Mouse (Mus musculus) kidney, embryonic 15.5 days (tissue): Measurements from ENCODE around the gene Tbl1x. TPM values are rescaled to one million over a fixed set of nuclear protein-coding genes. Genes with fewer than 3 reads are reported as not detected.

Source experiments
- ATAC-seq: fragments of 200-750 bp; cut with Nextera tagmentation; replicated peaks from 2 replicates; pipeline ENCODE4 v1.8.0; 2017; ENCODE audit warnings: moderate TSS enrichment; ENCODE audit not compliant: low FRiP score
- H3K27ac ChIP-seq: fragments of 300-500 bp; sonication (generic); 2 replicates; pipeline ENCODE4 v1.5.1; 2015; ENCODE audit warnings: mild to moderate bottlenecking, inconsistent platforms
- H3K27me3 ChIP-seq: fragments of 300-500 bp; sonication (generic); 2 replicates; pipeline ENCODE4 v1.6.1; 2015; ENCODE audit warnings: inconsistent platforms
- H3K36me3 ChIP-seq: fragments of 300-500 bp; sonication (generic); 2 replicates; pipeline ENCODE4 v1.6.1; 2015; ENCODE audit warnings: inconsistent platforms
- H3K4me1 ChIP-seq: fragments of 300-500 bp; sonication (generic); 2 replicates; pipeline ENCODE4 v1.6.1; 2015; ENCODE audit warnings: inconsistent platforms
- H3K4me2 ChIP-seq: fragments of 300-500 bp; sonication (generic); 2 replicates; pipeline ENCODE4 v1.6.1; 2015; ENCODE audit warnings: moderate library complexity, mild to moderate bottlenecking, inconsistent platforms
- H3K4me3 ChIP-seq: fragments of 300-500 bp; sonication (generic); replicated peaks from 2 replicates; pipeline ENCODE4 v1.5.1; 2015; ENCODE audit warnings: mild to moderate bottlenecking, inconsistent platforms
- H3K9ac ChIP-seq: fragments of 300-500 bp; sonication (generic); 2 replicates; pipeline ENCODE4 v1.6.1; 2015; ENCODE audit warnings: mild to moderate bottlenecking, inconsistent platforms
- H3K9me3 ChIP-seq: fragments of 300-500 bp; sonication (generic); replicated peaks from 2 replicates; pipeline ENCODE4 v1.6.1; 2016; ENCODE audit warnings: inconsistent platforms
- WGBS: fragments of 180-500 bp; shearing (Covaris S2); methylation state at CpG from one replicate; pipeline ENCODE4 v1.1.7; 2015; ENCODE audit warnings: mixed read lengths; 5-methylcytosine and 5-hydroxymethylcytosine counted together
- polyA plus RNA-seq: library from polyadenylated mRNA; unstranded; fragments of >200 nt; fragmentation: Nextera tagmentation; extraction: Ambion mirVana; gene quantifications from 2 replicates; pipeline ENCODE4 v1.2.1, GENCODE M21; 2015

The Tbl1x gene
- 73.8 and 76.1 TPM in 2 replicates for polyA plus RNA-seq

DNA sequence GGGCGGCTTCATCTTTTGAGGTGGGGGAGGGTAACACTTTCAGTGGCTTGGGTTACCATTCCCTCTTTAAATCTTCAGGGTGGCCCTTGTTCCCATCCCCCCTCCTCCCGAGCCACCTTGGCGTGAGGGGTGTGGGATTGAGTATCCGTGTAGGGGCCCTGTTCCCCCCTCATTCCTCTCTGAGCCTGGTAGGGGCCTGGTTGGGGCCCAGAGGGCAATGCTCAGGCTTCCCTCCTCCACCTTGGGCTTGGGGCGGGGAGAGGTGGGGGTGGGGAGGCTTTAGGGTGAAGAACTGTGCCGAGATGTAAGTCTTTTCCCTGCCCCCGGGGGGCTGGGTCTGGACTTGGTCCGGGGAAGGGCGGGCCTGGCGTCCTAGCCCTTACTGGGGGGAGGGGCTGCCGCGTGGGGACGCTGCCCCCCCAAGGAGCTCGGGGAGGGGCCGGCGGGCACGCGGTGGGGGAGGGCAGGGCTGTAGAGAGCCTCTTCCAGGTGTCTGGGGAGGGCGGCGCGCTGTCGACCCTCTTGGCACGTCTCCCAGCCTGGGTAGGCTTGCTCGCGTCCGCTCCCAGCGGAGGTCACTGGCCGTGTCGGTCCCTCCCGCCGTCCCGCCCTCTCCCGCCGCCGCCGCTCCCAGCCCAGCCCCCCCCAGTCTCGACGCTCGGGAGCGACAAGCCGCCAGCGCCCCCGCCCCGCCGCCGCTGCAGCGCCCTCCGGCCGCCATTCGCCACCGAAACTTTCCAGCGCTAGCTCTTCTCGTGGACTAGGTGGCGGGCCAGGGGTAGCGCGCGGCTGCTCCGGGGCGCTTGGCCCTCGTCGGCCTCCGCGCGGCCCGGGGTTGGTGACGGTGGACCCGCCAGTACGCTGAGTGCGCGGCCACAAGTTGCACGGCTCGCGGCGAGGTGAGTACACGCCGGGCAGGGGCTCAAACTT lies at the start of gene Tbl1x:
Tbl1x (plus strand) TSS at position 643 of the 930 bp plus-strand sequence.
- peaks cover 18% of the 10 kb centered on the region for H3K4me1 ChIP-seq
- H3K4me2 ChIP-seq, result peak within 1 kb of the TSS; percentile 59
- H3K27ac ChIP-seq, result peak within 1 kb of the TSS; percentile 96
- peak within 1 kb of the TSS; percentile 77 for H3K9ac ChIP-seq
- no peaks in the 10 kb centered on the region for H3K36me3 ChIP-seq
- no peaks in the 10 kb centered on the region for H3K27me3 ChIP-seq
- H3K4me3 ChIP-seq, result peak within 1 kb of the TSS; percentile 67
- 28% methylated on average over 40 of the region's 76 CpGs for WGBS
- ATAC-seq, result peak; percentile 89
- H3K9me3 ChIP-seq, result no peaks in the 10 kb centered on the region

DNA sequence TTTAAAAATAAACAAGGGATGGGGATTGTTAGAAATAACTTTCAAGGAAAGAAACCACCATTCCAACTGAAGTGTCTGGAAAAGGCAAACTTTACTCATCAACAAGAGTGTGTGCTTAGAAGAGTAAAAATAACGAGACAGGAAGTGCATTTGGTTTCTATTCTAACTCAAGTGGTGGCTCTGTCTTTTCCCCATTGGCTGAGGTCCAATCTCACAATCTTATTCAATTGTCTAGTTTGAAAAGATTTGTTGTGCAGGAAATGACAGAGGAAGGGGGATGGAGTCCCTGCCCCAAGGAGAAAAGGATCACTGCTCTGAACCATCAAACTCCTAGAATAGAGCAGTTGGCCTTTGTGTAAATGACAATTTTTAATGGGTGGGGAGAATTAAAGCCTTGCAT lies 41.6 kb upstream of the Tbl1x start:
- Histone ChIP-seq H3K4me2 (no peak overlapping the region), H3K27ac (no peak overlapping the region), H3K27me3 (no peaks in the 10 kb centered on the region), H3K36me3 (no peaks in the 10 kb centered on the region), H3K4me3 (no peak overlapping the region), H3K4me1 (no peaks in the 10 kb centered on the region), H3K9me3 (no peaks in the 10 kb centered on the region), H3K9ac (no peak overlapping the region)
- ATAC-seq, result no peak
- WGBS, result 53% methylated on average over 1 of the region's 1 CpGs

DNA sequence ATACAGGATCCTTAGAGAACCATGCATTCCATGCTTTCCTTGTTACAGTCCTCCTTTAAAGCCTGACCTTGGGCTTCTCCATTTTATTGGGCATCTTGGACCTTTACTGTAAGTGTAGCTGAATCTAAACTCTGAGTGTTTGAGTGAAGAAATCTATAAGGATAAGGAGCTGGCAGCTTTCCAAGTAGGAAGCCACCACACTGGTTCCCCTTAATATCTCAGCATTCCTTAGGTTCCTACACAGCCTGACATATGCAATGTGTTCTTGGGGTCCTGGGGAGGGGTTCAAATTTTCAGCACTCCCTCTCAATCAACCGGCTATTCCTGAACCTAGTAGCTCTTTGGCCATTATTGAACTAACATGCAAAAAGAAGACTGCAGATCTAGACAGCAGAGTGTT lies 38.0 kb upstream of the Tbl1x start:
- Histone ChIP-seq H3K9ac (no peak overlapping the region), H3K36me3 (no peaks in the 10 kb centered on the region), H3K27me3 (no peaks in the 10 kb centered on the region), H3K4me2 (no peak overlapping the region), H3K9me3 (no peaks in the 10 kb centered on the region), H3K4me3 (no peak overlapping the region), H3K27ac (no peak overlapping the region), H3K4me1 (no peaks in the 10 kb centered on the region)
- WGBS, result 86% methylated on average over 1 of the region's 1 CpGs
- ATAC-seq, result no peak

DNA sequence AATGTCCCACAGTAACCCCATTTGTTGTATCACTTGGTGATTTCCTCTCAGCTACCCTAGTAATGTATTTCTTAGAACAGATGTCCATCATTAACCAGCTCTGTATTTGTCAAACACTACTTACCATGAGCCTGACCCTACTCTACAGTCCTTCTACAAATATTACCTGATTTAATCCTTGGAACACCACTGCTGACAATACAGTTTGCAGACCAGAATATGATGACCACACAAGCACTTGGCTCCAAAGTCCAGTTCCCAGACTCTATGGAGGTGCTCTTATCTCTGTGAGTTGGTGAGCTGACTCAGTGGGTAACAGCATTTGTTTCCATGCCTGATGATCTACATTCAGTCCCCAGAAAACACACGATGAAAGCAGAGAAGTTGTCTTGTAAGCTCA lies 37.3 kb upstream of the Tbl1x start:
- no peak overlapping the region for H3K9ac ChIP-seq
- no peaks in the 10 kb centered on the region for H3K27me3 ChIP-seq
- 45% methylated on average over 1 of the region's 1 CpGs for WGBS
- no peaks in the 10 kb centered on the region for H3K4me1 ChIP-seq
- no peak overlapping the region for H3K4me3 ChIP-seq
- no peak overlapping the region for H3K4me2 ChIP-seq
- no peak overlapping the region for H3K27ac ChIP-seq
- H3K36me3 ChIP-seq, result no peaks in the 10 kb centered on the region
- no peaks in the 10 kb centered on the region for H3K9me3 ChIP-seq
- ATAC-seq, result no peak

DNA sequence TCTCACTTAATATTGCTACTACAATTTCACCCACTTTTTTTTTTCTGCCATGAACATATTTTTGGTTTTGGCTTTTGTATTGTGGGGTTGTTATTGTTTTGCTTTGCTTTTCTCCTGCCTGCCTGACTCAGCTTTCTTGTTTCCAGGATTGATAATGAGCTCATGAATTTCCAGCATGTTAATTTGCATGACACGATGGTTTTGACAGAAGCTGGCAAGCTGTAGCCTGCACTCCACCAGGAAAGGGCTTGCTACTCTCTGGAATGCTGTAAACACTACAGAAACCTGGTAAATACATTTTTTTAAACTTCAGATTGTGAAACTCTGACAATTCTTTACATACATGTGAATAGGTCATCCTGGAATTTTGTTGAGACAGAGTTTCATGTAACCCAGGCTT lies 36.3 kb upstream of the Tbl1x start:
- H3K4me3 ChIP-seq, result no peak overlapping the region
- no peaks in the 10 kb centered on the region for H3K27me3 ChIP-seq
- no peaks in the 10 kb centered on the region for H3K4me1 ChIP-seq
- no peak overlapping the region for H3K4me2 ChIP-seq
- ATAC-seq, result no peak
- no peaks in the 10 kb centered on the region for H3K9me3 ChIP-seq
- H3K9ac ChIP-seq, result no peak overlapping the region
- H3K36me3 ChIP-seq, result no peaks in the 10 kb centered on the region
- 24% methylated on average over 1 of the region's 1 CpGs for WGBS
- no peak overlapping the region for H3K27ac ChIP-seq

DNA sequence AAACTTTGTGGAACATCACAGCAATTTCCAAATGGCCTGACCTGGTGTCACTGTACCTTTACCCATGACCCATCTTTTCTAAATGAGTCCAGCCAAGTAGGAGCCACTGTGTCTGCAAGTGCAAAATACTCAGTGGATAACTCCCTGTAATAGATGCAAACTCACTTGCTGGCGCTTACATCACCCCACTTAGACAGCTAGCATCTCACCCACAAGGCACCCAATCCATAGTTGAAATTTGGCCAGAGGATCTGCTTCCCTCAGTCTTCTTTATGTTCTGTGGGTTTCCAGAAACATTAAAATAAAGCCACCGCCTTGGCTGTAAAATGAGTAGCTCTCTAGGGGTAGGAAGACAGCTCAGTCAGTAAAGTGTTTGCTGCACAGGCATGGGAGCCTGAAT lies 33.3 kb upstream of the Tbl1x start:
- Histone ChIP-seq H3K27me3 (no peaks in the 10 kb centered on the region), H3K4me3 (no peak overlapping the region), H3K9ac (no peak overlapping the region), H3K9me3 (no peaks in the 10 kb centered on the region), H3K4me1 (no peaks in the 10 kb centered on the region), H3K27ac (no peak overlapping the region), H3K4me2 (no peak overlapping the region), H3K36me3 (no peaks in the 10 kb centered on the region)
- no peak for ATAC-seq
- WGBS, result 70% methylated on average over 2 of the region's 2 CpGs

DNA sequence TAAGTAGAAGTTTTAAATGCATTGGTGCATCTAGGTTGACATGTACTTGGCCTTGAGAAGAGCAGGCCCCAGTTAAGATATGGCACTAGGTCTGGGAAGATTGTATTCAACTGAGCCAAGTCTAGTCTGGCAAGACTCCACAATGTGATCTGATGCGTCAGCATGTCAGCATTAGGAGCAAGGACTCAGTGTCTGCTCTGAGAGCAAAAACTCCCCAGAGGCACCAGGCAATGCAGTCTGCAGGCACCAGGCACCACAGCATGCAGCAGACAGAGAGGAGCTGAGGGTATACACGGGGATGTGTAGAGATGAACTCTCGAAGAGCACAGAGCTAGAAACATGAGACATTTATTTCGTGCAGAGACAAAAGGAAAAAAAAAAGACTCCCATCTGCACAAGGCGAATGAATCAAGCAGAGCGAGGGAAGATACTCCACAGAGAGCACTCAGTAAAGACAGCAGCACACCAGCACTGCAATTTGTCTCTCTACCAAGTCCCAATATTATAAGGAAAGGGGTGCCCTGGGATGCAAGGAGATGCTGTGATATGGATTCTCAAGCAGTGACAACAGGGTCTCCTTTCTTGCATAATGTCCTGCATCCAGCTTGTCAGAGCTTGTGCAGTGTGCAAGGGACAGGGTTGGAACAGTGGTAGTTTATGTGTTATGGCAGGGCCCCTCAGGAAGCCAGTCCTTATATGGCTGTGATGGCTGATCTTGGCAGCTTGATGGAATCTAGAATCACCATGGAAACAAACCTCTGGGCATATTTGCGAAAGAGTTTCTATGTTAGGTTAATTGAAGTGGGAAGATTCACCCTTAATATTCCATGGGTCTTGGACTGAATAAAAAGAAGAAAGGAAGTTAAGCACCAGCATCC lies 22.7 kb upstream of the Tbl1x start:
- ATAC-seq, result no peak

DNA sequence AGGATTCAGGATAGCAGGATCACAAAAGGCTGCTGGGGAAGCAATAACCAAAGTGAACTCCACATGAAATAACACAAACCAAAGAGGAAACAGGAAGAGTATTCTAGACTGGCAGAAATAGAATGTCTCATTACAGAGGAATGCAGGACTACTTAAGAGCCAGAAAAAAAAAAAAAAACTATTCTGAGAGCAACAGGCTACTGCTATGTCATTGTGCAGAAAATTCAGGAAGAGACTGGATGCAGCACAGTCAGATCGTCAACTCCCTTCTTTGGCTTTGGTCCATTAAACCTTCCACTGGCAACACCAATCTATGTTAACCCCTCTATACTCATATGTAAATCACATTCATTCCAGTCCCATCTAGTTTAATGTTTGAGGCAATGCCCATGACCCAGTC lies 20.7 kb upstream of the Tbl1x start:
- Histone ChIP-seq H3K36me3 (no peaks in the 10 kb centered on the region), H3K4me1 (no peaks in the 10 kb centered on the region), H3K9ac (no peak overlapping the region), H3K27me3 (no peaks in the 10 kb centered on the region), H3K4me2 (no peak overlapping the region), H3K27ac (no peak overlapping the region; the same call in 1 of the 2 replicates), H3K9me3 (0 out of 2 replicates have a peak, but pooled peaks cover 2% of the 10 kb centered on the region), H3K4me3 (no peak overlapping the region)
- WGBS, result 37% methylated on average over 1 of the region's 1 CpGs
- 0 out of 2 replicates have a peak, but pooled peaks have one; percentile 18 for ATAC-seq

More for the DNA sequence above, 22.7 kb upstream of the Tbl1x start:
- Histone ChIP-seq H3K4me2 (no peak overlapping the region), H3K27me3 (no peaks in the 10 kb centered on the region), H3K27ac (no peak overlapping the region), H3K9ac (no peak overlapping the region), H3K9me3 (no peaks in the 10 kb centered on the region), H3K4me3 (no peak overlapping the region), H3K4me1 (no peaks in the 10 kb centered on the region), H3K36me3 (no peaks in the 10 kb centered on the region)
- WGBS, result 58% methylated on average over 7 of the region's 7 CpGs

DNA sequence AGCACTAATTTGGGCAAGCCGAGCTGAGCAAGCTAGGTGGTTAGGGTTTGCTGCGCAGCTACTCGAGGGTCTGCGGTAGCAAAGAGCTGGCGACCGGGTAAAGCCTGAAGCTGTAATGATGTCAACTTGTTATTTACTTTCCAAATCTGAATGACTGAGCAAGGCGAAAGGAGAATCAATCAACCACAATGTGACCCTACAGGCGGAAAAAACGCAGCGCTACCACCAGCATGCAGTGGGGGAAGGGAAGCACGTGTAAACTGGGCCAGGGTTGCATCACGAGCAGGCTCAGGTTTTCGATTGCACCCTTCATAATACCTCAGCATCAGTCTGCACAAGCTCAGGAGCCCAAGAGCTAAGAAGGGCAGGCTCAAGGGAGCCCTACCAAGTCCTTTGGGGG lies 1.7 kb upstream of the Tbl1x start:
- peak; percentile 53 for ATAC-seq
- Histone ChIP-seq H3K36me3 (no peaks in the 10 kb centered on the region), H3K4me1 (peaks cover 18% of the 10 kb centered on the region), H3K4me3 (peak overlapping the region; percentile 67), H3K27ac (peak overlapping the region; percentile 96), H3K4me2 (peak overlapping the region; percentile 59), H3K27me3 (no peaks in the 10 kb centered on the region), H3K9me3 (no peaks in the 10 kb centered on the region), H3K9ac (no peak overlapping the region)
- WGBS, result 24% methylated on average over 13 of the region's 13 CpGs

DNA sequence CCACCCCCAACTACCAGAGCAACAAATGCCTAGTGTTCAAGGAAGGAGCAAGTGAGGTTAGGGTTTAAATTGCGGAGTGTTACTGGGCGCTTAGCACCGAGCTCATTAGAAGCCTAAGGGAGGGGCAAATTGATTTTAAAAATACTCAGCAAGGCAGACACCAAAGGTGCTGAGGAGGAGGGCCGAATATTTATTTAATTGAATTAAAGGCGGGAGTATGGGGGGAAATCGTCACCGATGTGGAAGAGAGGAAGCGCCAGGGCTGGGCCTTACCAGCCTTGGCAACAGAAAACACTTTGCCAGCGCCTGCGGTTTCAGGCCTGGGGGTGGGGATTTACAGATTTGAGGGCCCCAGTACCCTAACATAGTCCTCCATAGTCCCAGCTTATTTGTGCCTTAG lies 1.0 kb upstream of the Tbl1x start:
- H3K4me3 ChIP-seq, result peak overlapping the region; percentile 67
- 15% methylated on average over 10 of the region's 10 CpGs for WGBS
- H3K27me3 ChIP-seq, result no peaks in the 10 kb centered on the region
- peak overlapping the region; percentile 59 for H3K4me2 ChIP-seq
- H3K36me3 ChIP-seq, result no peaks in the 10 kb centered on the region
- peak; percentile 6; the same call in 1 of the 2 replicates for ATAC-seq
- peaks cover 18% of the 10 kb centered on the region for H3K4me1 ChIP-seq
- peak overlapping the region; percentile 96 for H3K27ac ChIP-seq
- H3K9me3 ChIP-seq, result no peaks in the 10 kb centered on the region
- H3K9ac ChIP-seq, result no peak overlapping the region

DNA sequence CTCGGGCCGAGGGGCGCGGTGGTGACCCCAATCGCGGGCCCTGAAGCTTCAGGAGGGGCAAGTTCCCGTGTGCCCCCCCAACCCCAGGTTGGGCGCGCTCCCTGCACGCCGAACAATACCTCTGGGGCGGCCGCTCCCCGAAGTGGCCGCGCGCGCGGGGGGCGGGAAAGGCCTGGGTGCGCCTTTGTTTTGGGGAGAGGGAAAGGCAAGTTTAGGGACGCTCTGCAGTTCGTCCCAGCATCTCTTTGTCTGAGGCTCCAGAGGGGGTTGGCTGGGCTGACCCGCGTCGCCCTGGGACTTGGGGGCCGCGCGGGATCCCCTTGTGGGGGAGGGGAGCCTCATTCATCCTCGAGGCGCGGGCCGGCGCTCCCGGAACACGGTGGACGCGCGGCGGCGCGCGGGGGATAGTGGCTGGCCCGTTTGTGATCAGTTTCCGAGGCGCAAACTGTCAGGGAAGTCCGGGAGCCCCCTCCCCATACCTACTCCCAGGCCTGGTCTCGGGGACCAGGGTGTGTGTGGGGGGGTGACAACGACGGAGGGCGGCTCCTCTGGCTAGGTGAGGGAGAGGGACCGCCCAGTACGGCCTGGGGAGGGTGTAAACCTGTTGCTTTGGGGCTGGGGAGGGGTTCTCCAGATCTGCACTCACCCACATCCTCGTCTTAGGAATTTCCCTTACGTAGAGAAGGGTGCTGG lies 634 bp downstream of the Tbl1x start:
- H3K27me3 ChIP-seq, result no peaks in the 10 kb centered on the region
- ATAC-seq, result peak; percentile 31

More for the DNA sequence above, 634 bp downstream of the Tbl1x start:
- H3K9ac ChIP-seq, result peak overlapping the region; percentile 77
- H3K27ac ChIP-seq, result peak overlapping the region; percentile 96
- peak overlapping the region; percentile 59 for H3K4me2 ChIP-seq
- H3K4me3 ChIP-seq, result peak overlapping the region; percentile 67
- H3K4me1 ChIP-seq, result peaks cover 24% of the 10 kb centered on the region
- 11% methylated on average over 45 of the region's 55 CpGs for WGBS
- no peaks in the 10 kb centered on the region for H3K36me3 ChIP-seq
- no peaks in the 10 kb centered on the region for H3K9me3 ChIP-seq
